17 mouse cellular contexts compared by ENCODE assay signal in genomic region chr4:65831872-65832271, GRCm38 (mm10).
DNase-seq lines count a peak whose midpoint lies in the region; ATAC-seq lines count a peak whose summit lies in the region.
"Had no signal": no experiment of that assay in that cellular context is flagged by ENCODE, and none has a peak within 500 bp of the region (broad histone marks: within the 10 kb centered on the region; RNA-seq: fewer than 3 reads in every experiment).

No protein-coding gene starts in this region.

- DNase-seq in cerebellum, adult 11 months = no peak
- DNase-seq in cerebellum, adult 9-10 months = peak; percentile 47
- no peak for DNase-seq in cerebellum, postnatal 4 days (ENCODE audit: low spot score in 2 of 2)
- peak; percentile 53 for DNase-seq in heart, adult 11 months
- DNase-seq in heart, postnatal 25 days (ENCODE audit: low spot score) = no peak
- DNase-seq in brain, adult 2 months (ENCODE audit: low read depth, low spot score) = peak; percentile 80
- DNase-seq: adrenal gland, adult 8-10 months; adrenal gland, postnatal 14 days; adrenal gland, postnatal 36 days; B cell, adult 2 months; embryo, embryonic 11 days had no signal

- intact Hi-C loops in heart, postnatal 25 days (cut with DNase I) = no loop called here

- ATAC-seq in cerebellum, adult (ENCODE audit: insufficient number of reproducible peaks, low FRiP score, low TSS enrichment) = peak; percentile 79
- ATAC-seq: activated CD4-positive, CD25-positive, alpha-beta regulatory T cell, adult 4 months; CD4-positive, CD25-positive, alpha-beta regulatory T cell, adult 4 months; forebrain, embryonic 14.5 days; forebrain, embryonic 16.5 days; Patski had no signal

Comparison
In these comparisons a context has a peak if more than half of its experiments do, and no peak if none do; other contexts are left out.
1. DNase-seq: peak in cerebellum, adult 9-10 months (single experiment), heart, adult 11 months (single experiment) and brain, adult 2 months (single experiment); none in cerebellum, adult 11 months (single experiment), cerebellum, postnatal 4 days (0 of 2) and heart, postnatal 25 days (single experiment).